Comparison of ENCODE assay signal across 8 mouse cellular contexts in the genomic region with DNA sequence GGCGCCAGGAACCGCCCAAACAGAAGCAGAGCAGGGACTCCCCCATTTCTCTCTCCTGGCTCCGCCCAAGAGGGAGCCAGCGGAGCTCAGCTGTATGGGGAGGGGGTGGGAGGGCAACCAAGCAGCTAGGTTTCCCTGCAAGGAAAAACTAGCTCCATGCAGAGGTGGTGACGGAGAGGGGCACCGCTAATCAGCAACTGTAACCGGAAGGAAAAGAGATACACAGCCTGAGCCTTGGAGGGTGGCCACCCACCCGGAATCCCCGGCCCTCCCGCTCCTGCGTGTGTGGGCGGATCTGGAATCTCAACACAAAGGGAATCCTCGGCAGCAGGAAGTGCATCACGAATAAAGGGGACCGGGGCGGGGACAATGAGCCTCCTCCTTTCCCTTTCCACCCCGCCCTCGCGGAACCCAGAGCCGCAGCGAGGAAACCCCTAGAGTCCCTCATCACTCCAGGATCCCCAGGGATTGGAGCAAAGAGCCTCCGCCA. TPM values are rescaled to one million over a fixed set of nuclear protein-coding genes. Genes with fewer than 3 reads are reported as not detected.
DNase-seq lines count a peak whose midpoint lies in the region; ATAC-seq and TF ChIP-seq lines count a peak whose summit lies in the region.

No protein-coding gene starts in this region.

- peaks cover 10% of the 10 kb centered on the region for H3K27me3 ChIP-seq in forebrain, embryonic 13.5 days
- H3K27me3 ChIP-seq in hindbrain, embryonic 10.5 days (ENCODE audit: insufficient read depth, poor library complexity, severe bottlenecking), result peaks cover 32% of the 10 kb centered on the region
- H3K27me3 ChIP-seq in liver, postnatal 0 days (ENCODE audit: insufficient read depth, low read length), result peaks cover 31% of the 10 kb centered on the region
- H3K27me3 ChIP-seq in neural tube, embryonic 14.5 days (ENCODE audit: control insufficient read depth, insufficient read depth, low read length), result no peaks in the 10 kb centered on the region

- TF ChIP-seq EP300 in liver, postnatal 0 days (IDR thresholded peaks at IDR 0.05; ENCODE audit: low read depth), result no peak

- peak overlapping the region; percentile 55 for H3K4me3 ChIP-seq in forebrain, embryonic 13.5 days
- peak overlapping the region; percentile 63 for H3K4me3 ChIP-seq in hindbrain, embryonic 10.5 days
- H3K4me3 ChIP-seq in liver, postnatal 0 days (ENCODE audit: low read depth, low read length), result peak overlapping the region; percentile 34
- peak overlapping the region; percentile 66 for H3K4me3 ChIP-seq in neural tube, embryonic 14.5 days (ENCODE audit: low read depth, low read length)

- peak overlapping the region; percentile 93 for H3K4me2 ChIP-seq in forebrain, embryonic 13.5 days
- H3K4me2 ChIP-seq in liver, postnatal 0 days (ENCODE audit: low read depth, low read length), result peak overlapping the region; percentile 65
- peak overlapping the region; percentile 96 for H3K4me2 ChIP-seq in neural tube, embryonic 14.5 days (ENCODE audit: low read depth, low read length)

- peak; percentile 95 for ATAC-seq in forebrain, embryonic 13.5 days
- ATAC-seq in liver, postnatal 0 days, result peak; percentile 40
- peak; percentile 95 for ATAC-seq in neural tube, embryonic 14.5 days (ENCODE audit: low read depth)

- no peaks in the 10 kb centered on the region for H3K9me3 ChIP-seq in forebrain, embryonic 13.5 days (replicated peaks)
- H3K9me3 ChIP-seq in hindbrain, embryonic 10.5 days, result no peaks in the 10 kb centered on the region
- no peaks in the 10 kb centered on the region for H3K9me3 ChIP-seq in liver, postnatal 0 days (ENCODE audit: low read length)
- no peaks in the 10 kb centered on the region for H3K9me3 ChIP-seq in neural tube, embryonic 14.5 days (ENCODE audit: control insufficient read depth, low read length)

- peak overlapping the region; percentile 90 for H3K27ac ChIP-seq in forebrain, embryonic 13.5 days
- H3K27ac ChIP-seq in hindbrain, embryonic 10.5 days, result peak overlapping the region; percentile 93
- H3K27ac ChIP-seq in liver, postnatal 0 days (ENCODE audit: low read depth), result no peak overlapping the region
- peak overlapping the region; percentile 91 for H3K27ac ChIP-seq in neural tube, embryonic 14.5 days (ENCODE audit: low read depth, low read length)

- 0% methylated on average over 22 of the region's 22 CpGs for WGBS in forebrain, embryonic 13.5 days
- under 1% methylated on average over 22 of the region's 22 CpGs for whole genome bisulfite sequencing in hindbrain, embryonic 10.5 days
- under 1% methylated on average over 22 of the region's 22 CpGs for WGBS in liver, postnatal 0 days (ENCODE audit: insufficient replicate concordance)
- WGBS in neural tube, embryonic 14.5 days, result under 1% methylated on average over 22 of the region's 22 CpGs

- no peak for TF ChIP-seq CTCF in liver, postnatal 0 days (IDR thresholded peaks at IDR 0.05; ENCODE audit: low read depth)

- no peaks in the 10 kb centered on the region for H3K36me3 ChIP-seq in forebrain, embryonic 13.5 days (ENCODE audit: poor library complexity, severe bottlenecking)
- H3K36me3 ChIP-seq in hindbrain, embryonic 10.5 days, result no peaks in the 10 kb centered on the region
- H3K36me3 ChIP-seq in liver, postnatal 0 days (replicated peaks; ENCODE audit: insufficient read depth, low read length), result no peaks in the 10 kb centered on the region
- H3K36me3 ChIP-seq in neural tube, embryonic 14.5 days (ENCODE audit: control insufficient read depth, insufficient read depth, low read length), result no peaks in the 10 kb centered on the region

- peaks cover 8% of the 10 kb centered on the region; the same call in 1 of the 2 replicates for H3K4me1 ChIP-seq in forebrain, embryonic 13.5 days
- H3K4me1 ChIP-seq in hindbrain, embryonic 10.5 days (replicated peaks), result peaks cover 19% of the 10 kb centered on the region
- no peaks in the 10 kb centered on the region for H3K4me1 ChIP-seq in liver, postnatal 0 days (ENCODE audit: insufficient read depth)
- H3K4me1 ChIP-seq in neural tube, embryonic 14.5 days (ENCODE audit: control insufficient read depth, insufficient read depth, low read length), result no peaks in the 10 kb centered on the region

- peak overlapping the region; percentile 83 for H3K9ac ChIP-seq in forebrain, embryonic 13.5 days
- H3K9ac ChIP-seq in liver, postnatal 0 days (replicated peaks), result no peak overlapping the region
- peak overlapping the region; percentile 95 for H3K9ac ChIP-seq in neural tube, embryonic 14.5 days (replicated peaks; ENCODE audit: low read depth, low read length)

- peak; percentile 28 to 56 for DNase-seq in CD8-positive naive resting alpha-beta T cell, adult 2 months (ENCODE audit: low read depth in 2 of 2, low spot score in 2 of 2)
- DNase-seq in adrenal gland, postnatal 4 days (ENCODE audit: low spot score in 2 of 2), result peak; percentile 4 to 27
- DNase-seq in hindbrain, embryonic 10.5 days (ENCODE audit: low spot score), result peak; percentile 87
- peak; percentile 43 to 44 for DNase-seq in layer of hippocampus, adult 8-10 months (ENCODE audit: low spot score in 2 of 2)
- DNase-seq in liver, postnatal 0 days, result peak; percentile 23
- peak; percentile 70 for DNase-seq in thymus, postnatal 4 days

RNA-seq across cellular contexts. Expression of gene Kcnh8, which starts 1.6 kb away (rescaled TPM):
- 1 to 10 TPM in 1 of 2 experiments, under 1 TPM in 1; 0.82 to 1.2 TPM for total RNA-seq in adrenal gland, postnatal 4 days (2021)
- 3.8 and 4.7 TPM in 2 replicates for polyA plus RNA-seq in forebrain, embryonic 13.5 days (2015; fragmentation: Nextera tagmentation; extraction: Ambion mirVana)
- 0.97 and 1.0 TPM in 2 replicates for polyA plus RNA-seq in hindbrain, embryonic 10.5 days (2016; fragmentation: Nextera tagmentation; extraction: Ambion mirVana)
- under 1 TPM; 0.67 to 0.83 (median 0.81) TPM for total RNA-seq in layer of hippocampus, adult 8-10 months (2022)
- polyA plus RNA-seq in liver, postnatal 0 days (2015; fragmentation: Nextera tagmentation; extraction: Ambion mirVana), result 0.02 TPM in 1 of 2 replicates, not detected in the other
- 5.5 and 6.4 TPM in 2 replicates for polyA plus RNA-seq in neural tube, embryonic 14.5 days (2014; fragmentation: Nextera tagmentation; extraction: Ambion mirVana)

Comparison
In these comparisons a context has a peak if more than half of its experiments do, and no peak if none do; other contexts are left out.
1. DNase-seq: peak in every context shown above with its lines; median percentile 87 in hindbrain, embryonic 10.5 days; 70 in thymus, postnatal 4 days; 44 in layer of hippocampus, adult 8-10 months; 42 in CD8-positive naive resting alpha-beta T cell, adult 2 months; 23 in liver, postnatal 0 days; 16 in adrenal gland, postnatal 4 days.
2. ATAC-seq: peak in every context shown above with its lines; median percentile 95 in forebrain, embryonic 13.5 days; 95 in neural tube, embryonic 14.5 days; 40 in liver, postnatal 0 days.